Mouse (Mus musculus): ENCODE data around the gene Sgtb.
A peak's percentile ranks its signal among the peaks of the same experiment; 100 is the strongest.

- TF ChIP-seq ZC3H11A (IDR thresholded peaks at IDR 0.05; ENCODE audit: borderline replicate concordance, low read depth, low read length): no peak
- peak; percentile 96 for TF ChIP-seq HCFC1 (IDR thresholded peaks at IDR 0.05; ENCODE audit: borderline replicate concordance, insufficient read depth, low read length)
- TF ChIP-seq CHD2 (IDR thresholded peaks at IDR 0.05; ENCODE audit: low read depth, low read length): no peak
- peak; percentile 92 for TF ChIP-seq ZNF384 (IDR thresholded peaks at IDR 0.05; ENCODE audit: low read depth, low read length)
- no peak for TF ChIP-seq MAFK (IDR thresholded peaks at IDR 0.05; ENCODE audit: insufficient read depth, low read depth, low read length)
Measured at GRCm38 (mm10) chr13:104177796-104178649, 68.5 kb downstream of the Sgtb start, which contains the start of gene Trappc13.
